Mouse (Mus musculus): ENCODE results near the gene C2cd4d.
A peak's percentile ranks its signal among the peaks of the same experiment; 100 is the strongest.

The C2cd4d gene

DNA sequence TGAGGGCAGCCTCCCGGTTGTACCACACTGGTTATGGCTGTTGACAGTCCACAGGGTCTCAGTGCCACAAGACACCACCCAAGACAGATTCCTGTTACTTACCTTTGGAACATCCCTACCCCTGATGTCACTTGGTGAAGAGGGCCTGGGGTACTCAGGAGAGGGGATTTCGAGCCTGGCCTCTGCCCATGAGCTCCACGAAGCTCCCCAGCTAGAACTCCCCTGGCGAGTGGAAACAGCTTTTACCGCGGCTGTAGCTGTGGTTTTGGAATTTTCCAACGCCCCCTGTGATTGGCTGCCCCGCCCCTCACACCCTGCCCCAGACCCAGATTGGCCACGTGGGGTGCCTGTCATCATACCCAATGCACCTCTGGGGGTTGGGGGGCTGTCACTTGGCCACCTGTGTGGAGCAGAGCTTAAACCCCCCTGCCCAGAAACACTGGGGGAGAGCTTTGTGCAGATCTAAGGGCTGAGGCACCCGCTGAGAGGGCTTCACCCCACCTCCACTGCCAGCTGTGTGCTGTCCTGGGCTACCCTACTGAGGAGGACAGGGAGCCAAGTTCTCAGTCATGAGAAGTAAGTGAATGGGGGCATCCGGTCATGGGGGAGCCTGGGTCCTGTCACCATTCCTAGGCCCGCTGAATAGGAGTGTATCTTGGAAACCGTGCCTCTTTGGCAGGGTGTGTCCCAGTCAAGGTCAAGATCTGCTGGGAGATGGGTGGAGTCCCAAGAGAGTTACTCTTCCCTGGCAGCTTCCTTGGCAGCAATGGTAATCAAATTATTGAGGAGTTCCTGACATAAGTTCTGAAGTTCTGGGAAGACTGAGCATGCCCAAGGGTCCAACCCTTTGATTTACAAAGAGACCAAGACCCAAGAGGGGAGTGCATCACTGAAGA, 15.0 kb downstream of the C2cd4d start:
- no peak for DNase-seq (ENCODE audit: low spot score)

DNA sequence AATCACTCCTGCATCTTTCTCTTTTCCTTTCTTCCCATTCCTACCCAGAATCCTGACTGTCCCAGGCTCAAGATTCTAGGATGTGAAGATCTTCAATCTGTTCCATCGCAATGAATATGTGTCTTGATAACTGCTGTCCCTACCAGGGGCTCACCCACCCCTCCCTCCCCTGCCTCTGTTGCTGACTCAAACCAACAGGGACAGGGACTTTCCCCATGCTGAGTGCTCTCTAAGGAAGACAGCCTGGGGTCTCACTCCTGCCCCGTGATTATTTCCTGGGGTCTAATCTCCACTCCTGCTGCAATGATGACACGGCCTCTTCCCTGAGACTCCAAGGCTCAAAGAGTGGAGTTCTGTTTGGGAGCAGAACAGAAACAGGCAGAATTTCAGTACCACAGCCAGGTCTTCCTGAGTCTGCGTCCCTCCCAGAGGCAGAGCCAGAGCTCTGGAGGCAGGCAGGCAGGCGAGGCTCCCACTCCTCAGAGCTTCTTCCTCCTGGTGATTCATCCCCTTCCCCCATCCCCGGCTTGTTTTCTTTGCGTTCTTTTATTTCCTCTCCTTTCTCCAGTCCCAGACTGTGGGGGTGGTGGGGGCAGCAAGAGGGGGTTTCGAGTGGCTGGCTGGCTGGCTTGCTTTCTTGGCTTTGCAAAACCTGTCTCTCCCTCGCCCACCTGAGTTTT, 17.7 kb downstream of the C2cd4d start:
- DNase-seq (ENCODE audit: low spot score): no peak

DNA sequence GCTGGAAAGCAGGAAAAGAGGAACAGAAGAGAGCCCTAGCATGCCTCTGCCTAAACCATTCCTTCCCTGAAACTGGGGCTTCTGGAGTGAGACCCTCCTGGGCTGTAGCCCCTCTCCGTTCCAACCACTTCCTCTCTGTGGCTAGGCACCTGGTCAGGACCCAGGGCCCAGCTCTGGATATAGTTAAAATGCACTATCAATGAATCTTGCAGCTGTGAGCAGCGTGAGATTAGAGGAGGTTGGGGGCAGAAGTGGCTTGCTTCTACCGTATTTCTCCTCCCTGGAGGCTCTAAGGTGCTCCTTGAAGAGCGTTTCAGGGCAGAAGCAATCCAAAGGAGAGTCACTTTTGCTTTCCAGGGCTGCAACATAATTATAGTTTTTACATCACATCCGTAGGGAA, 20.1 kb downstream of the C2cd4d start:
- no peak for DNase-seq (ENCODE audit: low spot score)

DNA sequence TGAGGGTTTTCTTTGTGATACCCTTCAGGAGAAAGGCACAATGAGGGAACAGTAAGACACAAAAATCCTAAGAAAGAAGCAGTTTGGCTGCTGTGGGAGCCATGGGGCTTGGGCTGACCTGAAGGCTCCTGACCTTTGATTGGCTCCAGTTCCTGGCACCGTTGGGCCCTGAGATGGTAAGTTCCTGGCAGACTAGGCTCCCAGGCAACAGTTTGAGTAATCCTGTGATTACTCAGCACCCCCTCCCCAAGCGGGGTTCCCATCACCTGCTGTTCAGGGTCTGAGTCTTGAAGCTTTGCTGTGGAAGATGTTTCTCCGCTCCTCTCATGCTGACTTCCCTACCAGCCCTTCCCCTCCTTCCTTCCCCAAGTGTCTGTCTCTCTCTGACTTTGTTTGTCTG, 21.2 kb downstream of the C2cd4d start:
- DNase-seq (ENCODE audit: low spot score): no peak

DNA sequence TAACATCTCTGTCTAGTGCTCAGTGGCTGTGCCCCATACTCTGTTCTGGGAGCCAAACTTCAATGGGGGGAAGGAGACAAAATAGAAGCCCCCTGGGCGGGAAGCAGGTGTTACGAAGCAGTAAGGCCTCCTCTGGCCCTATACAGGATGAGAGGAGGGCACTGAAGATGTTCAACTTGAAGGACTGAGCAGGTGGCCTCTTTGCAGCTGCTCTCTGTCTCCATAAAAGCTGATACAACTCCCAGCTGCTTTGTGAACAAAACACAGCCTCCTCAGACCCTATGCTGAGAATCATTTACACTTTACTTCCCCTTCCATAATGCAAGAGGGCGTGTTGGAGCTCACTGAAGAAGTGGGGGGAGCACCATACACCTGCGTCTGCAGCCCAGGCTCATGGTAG, 24.4 kb downstream of the C2cd4d start:
- no peak for DNase-seq (ENCODE audit: low spot score)

DNA sequence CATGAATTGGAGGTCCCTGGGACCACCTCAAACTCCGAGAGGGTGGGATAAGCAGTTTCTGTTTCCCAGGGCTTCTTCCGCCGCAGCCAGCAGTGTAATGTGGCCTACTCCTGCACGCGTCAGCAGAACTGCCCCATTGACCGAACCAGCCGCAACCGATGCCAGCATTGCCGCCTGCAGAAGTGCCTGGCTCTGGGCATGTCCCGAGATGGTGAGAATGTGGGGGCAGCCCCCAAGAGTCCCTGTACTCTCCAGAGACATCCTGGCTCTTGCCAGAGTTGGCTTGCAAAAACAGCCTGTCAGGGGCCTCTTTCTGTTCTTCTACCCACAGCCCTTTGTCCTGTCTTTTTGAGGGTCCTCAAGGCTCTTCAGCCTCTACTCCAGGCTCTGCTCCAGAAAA, 25.2 kb downstream of the C2cd4d start:
- no peak for DNase-seq (ENCODE audit: low spot score)

DNA sequence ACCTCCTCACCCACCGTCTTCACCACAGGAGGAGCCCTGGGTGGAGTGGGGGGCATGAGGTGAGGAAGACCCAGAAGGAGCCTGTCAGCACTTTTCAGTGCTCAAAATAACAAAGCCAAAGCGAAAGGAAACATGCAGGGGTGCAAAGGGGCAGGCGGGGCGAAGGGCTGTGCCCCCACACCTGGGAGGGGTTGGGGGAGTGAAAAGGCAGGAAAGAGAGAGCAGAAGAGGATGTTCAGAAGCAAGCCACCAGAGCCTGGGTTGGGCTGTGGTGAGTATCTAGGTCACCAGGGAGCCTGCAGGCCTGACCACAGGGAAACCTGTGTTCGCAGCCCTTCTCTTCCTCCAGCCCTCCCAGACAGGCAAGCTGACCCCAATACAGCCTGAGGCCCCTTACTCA, 25.8 kb downstream of the C2cd4d start:
- DNase-seq (ENCODE audit: low spot score): no peak

DNA sequence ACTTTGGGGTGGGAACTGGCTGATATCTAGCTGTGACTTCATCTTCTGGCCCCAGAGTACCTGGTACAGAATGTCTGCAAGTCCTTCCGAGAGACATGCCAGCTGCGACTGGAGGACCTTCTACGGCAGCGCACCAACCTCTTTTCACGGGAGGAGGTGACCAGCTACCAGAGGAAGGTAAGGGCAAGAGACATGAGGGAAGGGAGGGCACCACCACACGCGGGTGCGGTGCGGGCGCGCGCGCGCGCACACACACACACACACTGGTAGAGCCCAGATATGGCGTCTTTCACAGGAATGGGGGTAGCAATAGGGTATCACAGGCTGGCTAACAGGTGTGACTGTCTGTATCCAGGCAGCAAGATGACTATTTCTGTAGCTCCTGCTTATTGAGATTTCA, 27.2 kb downstream of the C2cd4d start:
- no peak for DNase-seq (ENCODE audit: low spot score)

DNA sequence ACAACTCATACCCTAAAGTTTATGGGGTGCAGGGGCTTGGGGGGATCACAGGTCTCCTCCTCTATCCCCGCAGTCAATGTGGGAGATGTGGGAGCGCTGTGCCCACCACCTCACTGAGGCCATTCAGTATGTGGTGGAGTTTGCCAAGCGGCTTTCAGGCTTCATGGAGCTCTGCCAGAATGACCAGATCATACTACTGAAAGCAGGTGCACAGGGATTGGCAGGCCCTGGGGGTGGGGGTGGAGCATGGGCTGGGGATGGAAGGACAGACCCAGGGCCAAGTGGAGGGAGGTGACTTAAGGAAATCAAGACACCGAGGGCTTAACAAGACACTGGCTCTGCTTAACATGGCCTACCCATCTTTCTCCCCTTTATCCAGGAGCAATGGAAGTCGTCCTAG, 28.8 kb downstream of the C2cd4d start:
- DNase-seq (ENCODE audit: low spot score): no peak

DNA sequence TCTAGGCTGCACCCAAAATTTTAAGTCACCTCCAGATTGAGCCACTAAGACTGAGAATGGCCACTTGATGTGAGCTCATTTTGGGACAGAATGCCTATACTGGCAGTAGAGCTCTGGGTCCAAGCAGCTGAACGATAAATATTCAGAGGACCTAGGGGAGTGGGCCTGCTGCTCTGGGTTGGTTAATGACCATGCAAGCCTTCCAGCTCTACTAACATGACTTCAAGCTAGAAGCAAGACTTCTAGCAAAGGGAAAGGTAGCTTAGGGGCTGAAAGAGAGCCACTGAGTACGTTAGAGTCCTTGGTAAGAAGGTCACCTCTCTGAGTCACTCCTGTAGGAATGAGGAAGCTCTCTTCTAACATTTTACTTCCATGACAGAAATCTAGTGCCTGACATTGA, 29.9 kb downstream of the C2cd4d start:
- DNase-seq (ENCODE audit: low spot score): no peak

DNA sequence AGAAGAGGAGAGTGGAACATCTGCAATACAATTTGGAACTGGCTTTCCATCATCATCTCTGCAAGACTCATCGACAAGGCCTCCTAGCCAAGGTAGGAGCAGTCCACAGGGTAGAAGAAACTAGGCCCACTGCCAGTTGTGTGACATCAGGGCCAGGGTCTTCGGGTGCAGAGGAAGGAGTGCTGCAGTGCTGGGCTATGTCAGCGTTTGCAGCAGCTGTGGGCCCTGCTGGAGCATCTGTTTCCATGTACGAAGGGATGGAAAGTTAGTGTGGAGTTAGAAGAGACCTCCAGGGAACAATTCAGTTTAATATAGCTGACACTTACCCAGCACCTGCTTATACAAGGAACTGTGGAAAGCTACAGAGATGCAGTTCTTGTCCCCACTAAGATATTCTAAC, 30.8 kb downstream of the C2cd4d start:
- no peak for DNase-seq (ENCODE audit: low spot score)

DNA sequence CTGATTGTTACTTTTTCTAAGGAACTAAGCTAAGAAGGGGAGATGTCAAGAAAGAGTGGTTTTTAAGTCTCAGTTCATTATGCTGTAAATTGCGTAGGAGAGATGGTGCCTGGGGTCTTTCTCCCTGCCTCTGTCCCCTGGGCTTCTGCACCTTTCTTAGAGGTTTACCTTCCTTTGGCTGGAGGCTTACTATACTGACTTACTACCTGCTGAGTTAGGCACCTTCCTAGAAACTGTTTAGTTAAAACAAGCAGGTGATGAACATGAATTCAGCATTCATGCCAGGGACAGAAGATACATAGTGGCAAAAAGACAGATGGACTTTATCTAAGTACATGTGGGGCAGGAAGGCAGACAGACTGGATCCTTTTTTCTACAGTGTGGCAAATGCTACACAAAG, 34.1 kb downstream of the C2cd4d start:
- no peak for DNase-seq (ENCODE audit: low spot score)

DNA sequence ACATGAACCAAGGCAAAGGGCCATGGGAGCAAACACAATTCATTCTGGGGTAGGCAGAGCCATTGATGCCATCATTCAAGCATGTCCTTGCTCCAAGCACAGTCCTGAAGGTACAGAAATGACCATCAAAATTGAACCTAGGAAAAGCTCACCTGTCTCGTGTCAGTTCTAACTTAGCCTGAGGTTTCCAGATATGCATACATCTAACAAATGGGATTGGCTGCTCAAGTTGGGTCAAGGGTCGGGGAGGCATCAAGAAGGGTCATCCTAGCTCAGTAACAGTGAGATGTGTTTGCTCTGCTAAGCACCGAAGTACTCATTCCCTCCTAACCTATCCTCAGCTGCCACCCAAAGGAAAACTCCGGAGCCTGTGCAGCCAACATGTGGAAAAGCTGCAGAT, 34.6 kb downstream of the C2cd4d start:
- DNase-seq (ENCODE audit: low spot score): no peak

DNA sequence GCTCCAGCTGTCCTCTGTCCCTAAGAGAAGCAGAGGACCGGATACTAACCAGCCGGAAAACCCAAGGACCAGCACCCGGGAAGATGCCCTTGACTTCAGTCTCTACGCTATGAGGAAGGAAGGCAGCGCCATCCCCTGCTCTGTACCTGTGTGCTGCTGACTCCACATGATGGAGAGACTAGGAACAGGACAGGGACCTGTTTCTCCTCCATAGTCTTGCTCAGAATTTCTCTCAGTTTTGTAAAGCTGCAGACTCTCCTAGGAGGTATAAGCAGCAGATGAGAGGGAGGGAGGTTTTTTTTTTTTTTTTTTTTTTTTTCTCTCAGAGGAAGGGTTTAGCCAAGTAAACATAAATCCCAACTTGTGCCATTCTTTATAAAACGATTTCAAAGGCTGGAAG, 36.0 kb downstream of the C2cd4d start, which contains the start of gene Lingo4:
Gene Lingo4, plus strand, starts transcription at position 301 of the 400 bp plus-strand sequence.
- DNase-seq (ENCODE audit: low spot score): no peak

DNA sequence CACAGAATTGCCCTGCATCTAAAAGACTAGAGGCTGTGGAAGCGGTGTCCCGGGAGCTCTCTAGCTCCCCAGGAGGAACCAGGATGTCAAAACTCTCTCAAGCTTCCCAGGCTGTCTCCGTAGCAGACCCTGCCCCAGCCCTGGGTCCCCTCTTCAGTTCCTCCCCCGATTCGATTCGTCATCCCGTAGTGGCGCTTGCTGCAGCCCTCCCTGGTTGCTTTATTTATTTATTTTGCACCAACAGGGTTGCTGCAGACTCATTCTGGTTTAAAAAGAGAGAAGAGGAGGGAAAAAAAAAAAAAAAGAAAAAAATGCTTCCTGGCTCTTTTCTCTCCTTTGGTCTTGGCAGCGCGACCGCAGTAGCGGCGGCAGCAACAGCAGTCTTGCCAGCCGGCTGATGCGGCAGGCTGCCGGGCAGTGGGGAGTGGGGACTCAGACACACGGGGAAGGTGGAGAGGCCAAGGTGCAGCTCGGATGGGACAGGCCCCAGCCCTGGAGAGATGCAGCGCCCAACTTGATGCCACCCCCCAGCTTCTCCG, 36.8 kb downstream of the C2cd4d start:
- no peak for DNase-seq (ENCODE audit: low spot score)

DNA sequence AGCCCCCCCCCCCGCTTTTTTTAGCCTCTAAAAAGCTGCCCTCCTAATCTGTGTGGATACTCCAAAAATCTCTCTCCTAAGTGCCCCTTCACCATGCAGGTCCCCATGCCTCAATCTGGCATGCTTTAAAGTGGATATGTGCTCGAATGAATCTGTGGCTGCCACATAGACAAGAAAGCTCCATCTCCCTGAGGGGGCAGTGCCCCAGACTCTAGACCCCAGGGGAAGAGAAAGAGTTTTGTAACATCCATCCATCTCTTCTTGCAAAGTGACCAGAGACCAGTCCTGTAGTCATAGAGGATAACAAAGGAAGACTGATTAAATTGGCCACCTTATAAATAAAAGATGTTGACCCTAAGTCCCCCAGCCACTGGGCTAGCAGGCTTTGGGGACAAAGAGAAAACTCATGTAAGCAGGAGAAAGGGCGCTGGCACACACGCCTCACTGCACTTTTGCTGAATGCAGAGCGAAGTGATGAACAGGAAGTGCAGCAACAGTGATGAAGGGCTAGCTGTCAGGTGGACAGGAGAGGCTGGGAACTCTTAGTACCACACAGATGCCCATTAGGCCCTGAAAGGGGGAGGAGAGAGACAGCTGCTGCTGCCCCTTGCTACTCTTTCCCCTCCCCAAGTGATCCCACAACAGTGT, 37.5 kb downstream of the C2cd4d start:
- no peak for DNase-seq (ENCODE audit: low spot score)

DNA sequence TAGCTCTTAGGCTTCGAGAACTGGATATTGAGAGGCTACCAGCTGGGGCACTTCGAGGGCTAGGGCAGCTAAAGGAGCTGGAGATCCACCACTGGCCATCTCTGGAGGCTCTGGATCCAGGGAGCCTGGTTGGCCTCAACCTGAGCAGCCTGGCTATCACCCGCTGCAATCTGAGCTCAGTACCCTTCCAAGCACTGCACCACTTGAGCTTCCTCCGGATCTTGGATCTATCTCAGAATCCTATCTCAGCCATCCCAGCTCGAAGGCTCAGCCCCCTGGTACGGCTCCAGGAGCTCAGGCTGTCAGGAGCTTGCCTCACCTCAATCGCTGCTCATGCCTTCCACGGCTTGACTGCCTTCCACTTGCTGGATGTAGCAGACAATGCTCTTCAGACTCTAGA, 40.2 kb downstream of the C2cd4d start:
- no peak for DNase-seq (ENCODE audit: low spot score)

DNA sequence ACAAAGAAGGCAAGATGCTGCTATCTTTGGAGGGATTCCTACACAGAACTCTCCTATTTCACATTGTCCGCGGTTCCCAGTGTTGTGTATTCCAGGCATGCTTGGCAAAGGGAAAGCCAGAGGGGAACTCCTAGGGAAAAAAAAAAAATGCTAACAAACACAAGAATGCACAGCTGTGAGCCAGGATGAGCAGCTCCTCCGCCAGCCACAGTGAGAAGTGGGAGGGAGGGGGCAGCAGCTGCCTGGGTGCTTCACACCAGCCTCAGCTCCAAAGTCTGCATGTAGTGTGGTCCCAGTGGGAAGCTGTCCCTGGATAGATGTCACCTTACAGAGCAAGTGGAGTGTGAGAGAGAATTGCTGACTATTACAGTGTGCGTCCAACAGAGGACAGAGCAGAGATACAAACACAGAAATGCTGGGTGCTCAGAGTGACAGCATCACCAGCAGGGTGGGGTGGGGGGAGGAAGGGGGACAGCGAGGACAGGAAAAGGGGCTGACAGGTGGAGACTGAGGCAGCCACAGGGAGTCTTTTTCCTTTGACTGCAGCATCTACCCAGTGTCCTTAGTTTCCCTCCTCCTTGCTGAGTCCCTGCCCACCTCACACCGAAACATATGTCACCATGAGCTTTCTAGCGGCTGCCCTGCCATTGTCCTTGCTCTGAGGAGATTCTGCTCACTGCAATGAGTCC, 42.3 kb downstream of the C2cd4d start:
- DNase-seq (ENCODE audit: low spot score): no peak

DNA sequence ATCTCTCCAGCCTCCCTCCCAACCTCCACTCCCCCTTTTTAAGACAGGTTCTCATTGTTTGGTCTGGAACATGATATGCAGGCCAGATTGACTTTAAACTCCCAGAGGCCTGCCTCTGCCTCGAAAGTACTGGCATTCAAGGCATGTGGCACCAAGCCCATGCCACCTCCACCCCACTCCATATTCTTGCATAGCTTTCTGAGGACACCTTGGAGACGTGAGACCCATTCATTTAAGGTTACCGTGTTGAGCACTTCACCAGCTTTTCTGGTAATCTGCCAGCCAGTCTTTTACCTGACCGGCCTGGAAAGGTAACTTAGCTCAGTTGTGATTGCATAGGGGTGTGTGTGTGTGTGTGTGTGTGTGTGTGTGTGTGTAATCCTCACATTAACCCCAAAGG, 43.3 kb downstream of the C2cd4d start:
- DNase-seq (ENCODE audit: low spot score): no peak

DNA sequence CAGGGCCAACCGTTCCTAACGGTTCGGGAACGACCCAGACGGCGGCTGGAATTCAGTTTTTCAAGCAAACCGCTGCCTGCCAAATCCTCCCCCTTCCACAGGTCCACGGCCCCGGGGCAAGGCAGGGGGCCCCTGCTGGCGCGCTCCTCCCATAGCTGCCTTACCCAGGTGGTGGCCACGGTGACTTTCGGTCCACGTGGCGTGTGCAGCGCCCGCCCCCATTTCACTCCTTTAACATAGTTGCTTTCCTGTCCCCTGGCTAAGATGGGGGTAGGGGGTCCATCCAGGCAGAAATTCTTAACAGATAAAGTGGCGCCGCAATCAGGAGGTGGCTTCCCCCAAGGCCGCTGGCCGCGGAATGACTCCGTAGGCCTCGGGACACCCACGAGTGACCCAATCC, 50.3 kb downstream of the C2cd4d start:
- DNase-seq (ENCODE audit: low spot score): no peak

DNA sequence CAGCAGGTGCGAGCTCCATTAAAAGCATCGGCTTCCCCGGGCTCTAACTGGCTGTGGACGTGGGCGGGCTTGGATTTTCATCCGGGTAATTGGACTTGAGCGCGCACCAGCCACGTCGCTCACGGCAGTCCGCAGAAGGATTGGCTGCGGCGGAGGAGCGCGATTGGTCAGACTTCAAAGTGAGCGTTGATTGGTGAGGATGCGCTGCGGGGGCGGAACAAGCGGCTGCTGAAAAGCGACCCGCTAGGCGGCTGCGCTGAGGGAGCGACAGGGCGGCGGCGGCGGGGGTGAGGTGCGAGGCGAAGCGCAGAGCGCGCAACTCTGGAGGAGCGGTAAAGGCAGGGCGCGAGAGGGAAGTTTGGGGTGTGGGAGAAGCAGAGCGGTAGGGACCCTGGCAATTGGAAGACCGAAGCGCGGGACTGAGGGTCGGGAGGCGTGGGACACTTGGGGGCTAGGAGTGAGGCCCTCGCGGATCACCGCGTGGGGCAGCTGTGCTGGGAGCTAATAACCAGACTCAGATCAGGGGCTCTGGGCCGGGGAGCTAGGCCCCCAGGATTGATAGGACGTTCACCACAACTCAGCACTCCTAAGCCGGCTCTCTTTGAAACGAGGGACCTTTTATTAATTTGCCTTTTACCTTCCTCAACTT, 50.9 kb downstream of the C2cd4d start, which contains the start of gene Tdrkh:
Gene Tdrkh, plus strand, starts transcription at position 243 of the 649 bp plus-strand sequence.
- DNase-seq (ENCODE audit: low spot score): peak; percentile 82

Data from urinary bladder, postnatal 25 days (tissue).